Mouse (Mus musculus) gastrocnemius, postnatal 4 days (tissue): Measurements from ENCODE around the gene Kti12. TPM values are rescaled to one million over a fixed set of nuclear protein-coding genes. Genes with fewer than 3 reads are reported as not detected.

Experiments
- DNase-seq, 2 experiments: peaks; one replicate each; pipeline ENCODE4 v3.0.0; 2021 to 2022; ENCODE audit warnings: low spot score in 2 of 2, mixed read lengths in 2 of 2
- total RNA-seq, 2 experiments: library from RNA; stranded (reverse); gene quantifications; 2 replicates each; pipeline ENCODE4 v1.2.3; 2021

Kti12 gene
- total RNA-seq, 2 experiments from 2014 or later = 19.8 to 20.4 TPM

- DNase-seq = no peak
Measured at GRCm38 (mm10) chr4:108866806-108867205, 19.2 kb downstream of the Kti12 start.

GRCm38 (mm10) chr4:108869730-108870374 is 22.3 kb downstream of the Kti12 start:
- peak; percentile 42 to 70 for DNase-seq

- DNase-seq = no peak
Measured at GRCm38 (mm10) chr4:108873746-108874145, 26.2 kb downstream of the Kti12 start.

GRCm38 (mm10) chr4:108877901-108878300 is 30.3 kb downstream of the Kti12 start:
- no peak for DNase-seq

GRCm38 (mm10) chr4:108878963-108879822 is 31.6 kb downstream of the Kti12 start, which contains the start of gene Rab3b:
Gene Rab3b, plus strand, starts transcription at chr4:108879063.
- peak; percentile 25 to 31 for DNase-seq

- DNase-seq = no peak
Measured at GRCm38 (mm10) chr4:108883815-108884214, 36.2 kb downstream of the Kti12 start.

GRCm38 (mm10) chr4:108887456-108887855 is 39.9 kb downstream of the Kti12 start:
- no peak for DNase-seq

- no peak for DNase-seq
Measured at GRCm38 (mm10) chr4:108890876-108891275, 43.3 kb downstream of the Kti12 start.

Other genes starting within 250 kb of the Kti12 start
- 10 to 100 TPM; 30.0 to 33.1 TPM for gene Cc2d1b, start 227.8 kb upstream of the Kti12 start, total RNA-seq
- under 1 TPM; 0.73 to 0.93 TPM for gene 3110021N24Rik, start 128.1 kb upstream of the Kti12 start, total RNA-seq
- gene Zfyve9, start 67.0 kb upstream of the Kti12 start, total RNA-seq = 10 to 100 TPM; 24.5 to 26.5 TPM
- 10 to 100 TPM; 83.6 to 97.1 TPM for gene Btf3l4, start 14.2 kb upstream of the Kti12 start, total RNA-seq
- 10 to 100 TPM; 37.2 to 41.1 TPM for gene Txndc12, start 13.2 kb upstream of the Kti12 start, total RNA-seq
- gene A730015C16Rik, start 834 bp downstream of the Kti12 start, total RNA-seq = under 1 TPM in 1 of 2 experiments, not detected in 1; 0.37 TPM
- gene Rab3b, start 31.3 kb downstream of the Kti12 start, total RNA-seq = 1 to 10 TPM in 1 of 2 experiments, under 1 TPM in 1; 0.98 to 1.0 TPM
- gene Nrd1, start 152.9 kb downstream of the Kti12 start, total RNA-seq = 10 to 100 TPM; 95.5 to 98.8 TPM